ENCODE assay signal across 25 mouse cellular contexts in the genomic region with DNA sequence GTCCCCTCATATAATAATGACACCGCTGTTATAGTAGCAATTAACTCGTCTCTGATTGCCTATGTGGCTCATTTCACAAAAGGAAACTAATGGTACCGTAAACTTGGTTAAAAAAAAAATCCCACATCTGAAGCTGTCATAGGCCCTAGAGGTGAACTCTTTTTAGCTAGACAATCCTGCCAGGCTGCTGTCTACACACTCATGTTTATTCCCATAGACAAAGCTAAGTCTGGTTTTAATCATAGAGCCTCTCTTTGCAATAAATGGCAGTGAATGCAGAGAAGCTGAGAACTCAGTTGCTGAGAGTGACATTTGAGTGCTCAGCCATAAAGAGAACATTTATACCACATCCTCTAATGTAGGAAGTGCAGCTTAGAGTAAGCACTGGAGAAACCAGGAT.
DNase-seq lines count a peak whose midpoint lies in the region; ATAC-seq and TF ChIP-seq lines count a peak whose summit lies in the region.
"Had no signal": no experiment of that assay in that cellular context is flagged by ENCODE, and none has a peak within 500 bp of the region (broad histone marks: within the 10 kb centered on the region; RNA-seq: fewer than 3 reads in every experiment).

No protein-coding gene starts in this region.

- no peaks in the 10 kb centered on the region for H3K27me3 ChIP-seq in lung, postnatal 0 days (replicated peaks; ENCODE audit: insufficient read depth, low read length)
- H3K27me3 ChIP-seq: embryonic facial prominence, embryonic 12.5 days; forebrain, embryonic 12.5 days; heart, embryonic 15.5 days; hindbrain, embryonic 13.5 days had no signal

- H3K4me3 ChIP-seq in left cerebral cortex, adult 2 months: no peak overlapping the region
- H3K4me3 ChIP-seq in cortical plate, adult 2 months (ENCODE audit: insufficient read depth, low read length): no peak overlapping the region
- no peak overlapping the region for H3K4me3 ChIP-seq in embryonic fibroblast, embryonic 13.5 days (ENCODE audit: insufficient read depth, low read length)
- no peak overlapping the region for H3K4me3 ChIP-seq in lung, postnatal 0 days (ENCODE audit: low read depth, low read length)
- H3K4me3 ChIP-seq: embryonic facial prominence, embryonic 12.5 days; forebrain, embryonic 12.5 days; heart, embryonic 15.5 days; hindbrain, embryonic 13.5 days had no signal

- H3K36me3 ChIP-seq in lung, postnatal 0 days (ENCODE audit: insufficient read depth, low read length): no peaks in the 10 kb centered on the region
- H3K36me3 ChIP-seq: embryonic facial prominence, embryonic 12.5 days; forebrain, embryonic 12.5 days; G1E; heart, embryonic 15.5 days; hindbrain, embryonic 13.5 days had no signal

- peaks cover 7% of the 10 kb centered on the region for H3K4me1 ChIP-seq in cortical plate, adult 2 months (ENCODE audit: control insufficient read depth, insufficient read depth, low read length)
- peaks cover 8% of the 10 kb centered on the region for H3K4me1 ChIP-seq in embryonic fibroblast, embryonic 13.5 days (ENCODE audit: control insufficient read depth, insufficient read depth, low read length)
- H3K4me1 ChIP-seq in lung, postnatal 0 days (ENCODE audit: insufficient read depth, low read depth, low read length): no peaks in the 10 kb centered on the region
- H3K4me1 ChIP-seq: embryonic facial prominence, embryonic 12.5 days; forebrain, embryonic 12.5 days; heart, embryonic 15.5 days; hindbrain, embryonic 13.5 days had no signal

- no peaks in the 10 kb centered on the region for H3K9me3 ChIP-seq in lung, postnatal 0 days (ENCODE audit: low read length)
- H3K9me3 ChIP-seq: embryonic facial prominence, embryonic 12.5 days; forebrain, embryonic 12.5 days; G1E; heart, embryonic 15.5 days; hindbrain, embryonic 13.5 days had no signal

- no peak for TF ChIP-seq CTCF in left cerebral cortex, adult 2 months (IDR thresholded peaks at IDR 0.05)
- no peak for TF ChIP-seq CTCF in cortical plate, adult 2 months (IDR thresholded peaks at IDR 0.05; ENCODE audit: extremely low read depth, insufficient read depth, low read length)
- no peak for TF ChIP-seq CTCF in embryonic fibroblast, embryonic 13.5 days (IDR thresholded peaks at IDR 0.05; ENCODE audit: borderline replicate concordance, insufficient read depth, low read length)
- TF ChIP-seq CTCF in lung, postnatal 0 days (IDR thresholded peaks at IDR 0.05): no peak

- ATAC-seq in lung, postnatal 0 days: no peak
- ATAC-seq: CD4-positive, CD25-positive, alpha-beta regulatory T cell, adult 4 months; forebrain, embryonic 16.5 days; hindbrain, postnatal 0 days had no signal

- WGBS in lung, postnatal 0 days: 67% methylated on average over 3 of the region's 3 CpGs

- no peak overlapping the region for H3K4me2 ChIP-seq in lung, postnatal 0 days (replicated peaks; ENCODE audit: low read depth, low read length)
- H3K4me2 ChIP-seq: embryonic facial prominence, embryonic 12.5 days; forebrain, embryonic 12.5 days; heart, embryonic 11.5 days; heart, embryonic 15.5 days; hindbrain, embryonic 13.5 days had no signal

- no peak for TF ChIP-seq POLR2A in cortical plate, adult 2 months (IDR thresholded peaks at IDR 0.05; ENCODE audit: extremely low read depth, insufficient read depth, low read length)
- no peak for TF ChIP-seq POLR2A in embryonic fibroblast, embryonic 13.5 days (IDR thresholded peaks at IDR 0.05; ENCODE audit: low read depth, low read length)

- no peak overlapping the region for H3K9ac ChIP-seq in lung, postnatal 0 days (replicated peaks; ENCODE audit: low read depth)
- H3K9ac ChIP-seq: embryonic facial prominence, embryonic 12.5 days; forebrain, embryonic 12.5 days; heart, embryonic 15.5 days; hindbrain, embryonic 13.5 days had no signal

- intact Hi-C loops in left cerebral cortex, adult 2 months (cut with DNase I): loop anchor here (2.0 kb wide), 4 partner anchors 13 to 111 kb away; partner anchors contain the start of gene Adra1d
- intact Hi-C loops in left cerebral cortex, postnatal 4 days (cut with DNase I): no loop called here
- intact Hi-C loops in left cerebral cortex, postnatal 10 days (cut with DNase I): no loop called here

- H3K27ac ChIP-seq in left cerebral cortex, adult 2 months: peak overlapping the region; percentile 85
- peak overlapping the region; percentile 21; the same call in 1 of the 2 replicates for H3K27ac ChIP-seq in cortical plate, adult 2 months (ENCODE audit: insufficient read depth, low read length)
- peak overlapping the region; percentile 96 for H3K27ac ChIP-seq in embryonic fibroblast, embryonic 13.5 days (ENCODE audit: insufficient read depth, low read length)
- no peak overlapping the region for H3K27ac ChIP-seq in lung, postnatal 0 days (ENCODE audit: low read length)
- H3K27ac ChIP-seq: embryonic facial prominence, embryonic 12.5 days; forebrain, embryonic 12.5 days; heart, embryonic 15.5 days; hindbrain, embryonic 13.5 days; hindbrain, postnatal 0 days had no signal

- DNase-seq in left cerebral cortex, adult 2 months (ENCODE audit: extremely low spot score in 1 of 2, low spot score in 2 of 2): no peak
- no peak for DNase-seq in left cerebral cortex, postnatal 4 days
- no peak for DNase-seq in lung, postnatal 0 days (ENCODE audit: low spot score)
- DNase-seq in layer of hippocampus, adult 9-10 months (ENCODE audit: low spot score): no peak
- no peak for DNase-seq in left cerebral cortex, postnatal 10 days (ENCODE audit: extremely low spot score in 1 of 2, low spot score in 2 of 2)
- DNase-seq: adrenal gland, postnatal 10 days; B cell, adult 2 months; cerebellum, adult 11-12 months; cerebellum, adult 9-10 months; cerebellum, postnatal 25 days; gastrocnemius, postnatal 36 days; heart, adult 18-20 months; heart, postnatal 14 days; kidney, adult 11 months had no signal

- no peak for TF ChIP-seq EP300 in lung, postnatal 0 days (IDR thresholded peaks at IDR 0.05)
